Mouse (Mus musculus) thymus, adult 2 months (tissue): ENCODE data around the gene Gon4l.

Experiments used
- CTCF ChIP-seq: fragments of 200-500 bp; IDR thresholded peaks from 2 replicates; pipeline ENCODE4 v1.5.1; 2012; ENCODE audit warnings: mild to moderate bottlenecking, control low read depth, low read length, moderate library complexity, borderline replicate concordance; ENCODE audit not compliant: control insufficient read depth, poor library complexity, insufficient read depth; ENCODE audit errors: extremely low read depth
- POLR2A ChIP-seq: fragments of 200-500 bp; IDR thresholded peaks from 2 replicates; pipeline ENCODE4 v1.6.1; 2012; ENCODE audit warnings: mild to moderate bottlenecking, low read length, control low read depth, moderate library complexity; ENCODE audit not compliant: control insufficient read depth, poor library complexity, insufficient read depth; ENCODE audit errors: extremely low read depth

DNA sequence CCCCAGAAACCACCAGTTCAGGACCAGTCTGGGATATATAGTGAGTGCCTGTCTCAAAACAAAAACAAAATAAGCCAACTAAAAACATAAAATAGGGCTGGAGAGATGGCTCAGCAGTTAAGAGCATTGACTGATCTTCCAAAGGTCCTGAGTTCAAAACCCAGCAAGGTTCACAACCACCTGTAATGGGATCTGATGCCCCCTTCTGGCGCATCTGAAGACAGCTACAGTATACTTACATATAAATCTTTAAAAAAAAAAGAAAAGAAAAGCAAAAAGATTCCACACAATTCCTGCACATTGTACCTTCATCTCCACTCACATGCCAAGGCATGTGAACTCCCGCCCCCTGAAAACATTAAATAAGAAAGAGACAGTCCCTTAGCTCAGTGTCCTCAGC lies 90.6 kb downstream of the Gon4l start:
- TF ChIP-seq CTCF, result no peak
- no peak for TF ChIP-seq POLR2A
